Mouse (Mus musculus) embryonic facial prominence, embryonic 15.5 days (tissue): ENCODE measurements around the gene Map3k20. TPM values are rescaled to one million over a fixed set of nuclear protein-coding genes. Genes with fewer than 3 reads are reported as not detected.

Source experiments
- ATAC-seq: fragments of 200-750 bp; cut with Nextera tagmentation; 2 replicates; pipeline ENCODE4 v1.8.0; 2017; ENCODE audit warnings: low read depth, moderate TSS enrichment; ENCODE audit not compliant: insufficient number of reproducible peaks, low FRiP score, low TSS enrichment
- H3K27ac ChIP-seq: fragments of 300-500 bp; sonication (generic); replicated peaks from 2 replicates; pipeline ENCODE4 v1.5.1; 2015; ENCODE audit warnings: mild to moderate bottlenecking, inconsistent platforms
- H3K27me3 ChIP-seq: fragments of 300-500 bp; sonication (generic); 2 replicates; pipeline ENCODE4 v1.6.1; 2015; ENCODE audit warnings: inconsistent platforms
- H3K36me3 ChIP-seq: fragments of 300-500 bp; sonication (generic); 2 replicates; pipeline ENCODE4 v1.6.1; 2015; ENCODE audit warnings: mild to moderate bottlenecking, inconsistent platforms
- H3K4me1 ChIP-seq: fragments of 300-500 bp; sonication (generic); 2 replicates; pipeline ENCODE4 v1.6.1; 2015; ENCODE audit warnings: inconsistent platforms
- H3K4me2 ChIP-seq: fragments of 300-500 bp; sonication (generic); replicated peaks from 2 replicates; pipeline ENCODE4 v1.6.1; 2015; ENCODE audit warnings: mild to moderate bottlenecking, inconsistent platforms
- H3K4me3 ChIP-seq: fragments of 300-500 bp; sonication (generic); replicated peaks from 2 replicates; pipeline ENCODE4 v1.5.1; 2015; ENCODE audit warnings: mild to moderate bottlenecking, inconsistent platforms
- H3K9ac ChIP-seq: fragments of 300-500 bp; sonication (generic); 2 replicates; pipeline ENCODE4 v1.6.1; 2015; ENCODE audit warnings: inconsistent platforms
- H3K9me3 ChIP-seq: fragments of 300-500 bp; sonication (generic); replicated peaks from 2 replicates; pipeline ENCODE4 v1.6.1; 2016; ENCODE audit warnings: inconsistent platforms
- WGBS: fragments of 180-500 bp; shearing (Covaris S2); methylation state at CpG from one replicate; pipeline ENCODE4 v1.1.7; 2015; 5-methylcytosine and 5-hydroxymethylcytosine counted together
- polyA plus RNA-seq: library from polyadenylated mRNA; unstranded; fragments of >200 nt; fragmentation: Nextera tagmentation; extraction: Ambion mirVana; gene quantifications from 2 replicates; pipeline ENCODE4 v1.2.1, GENCODE M21; 2015

Map3k20 gene
- polyA plus RNA-seq, 1 experiment from 2014 or later = 21.0 TPM

GRCm38 (mm10) chr2:72252510-72253505, 32.6 kb upstream of the Map3k20 start:
- WGBS = 48% methylated on average over 18 of the region's 18 CpGs
- Histone ChIP-seq H3K27me3 (no peaks in the 10 kb centered on the region), H3K9ac (no peak overlapping the region), H3K4me2 (no peak overlapping the region), H3K27ac (peak overlapping the region; percentile 77), H3K4me1 (peaks cover 32% of the 10 kb centered on the region), H3K4me3 (no peak overlapping the region), H3K9me3 (no peaks in the 10 kb centered on the region), H3K36me3 (no peaks in the 10 kb centered on the region)
- no peak for ATAC-seq

- no peaks in the 10 kb centered on the region for H3K36me3 ChIP-seq
- no peak overlapping the region for H3K4me3 ChIP-seq
- 35% methylated on average over 4 of the region's 4 CpGs for WGBS
- H3K4me1 ChIP-seq = peaks cover 32% of the 10 kb centered on the region
- no peak overlapping the region for H3K9ac ChIP-seq
- no peaks in the 10 kb centered on the region for H3K27me3 ChIP-seq
- H3K4me2 ChIP-seq = peak overlapping the region; percentile 44
- ATAC-seq = no peak
- no peaks in the 10 kb centered on the region for H3K9me3 ChIP-seq
- H3K27ac ChIP-seq = peak overlapping the region; percentile 78
Measured at GRCm38 (mm10) chr2:72253882-72254281, 31.6 kb upstream of the Map3k20 start.

- Histone ChIP-seq H3K9me3 (no peaks in the 10 kb centered on the region), H3K27me3 (no peaks in the 10 kb centered on the region), H3K4me3 (peak overlapping the region; percentile 8; the same call in 1 of the 2 replicates), H3K4me2 (peak overlapping the region; percentile 44), H3K27ac (peak overlapping the region; percentile 78), H3K36me3 (no peaks in the 10 kb centered on the region), H3K9ac (no peak overlapping the region), H3K4me1 (peaks cover 27% of the 10 kb centered on the region)
- 29% methylated on average over 14 of the region's 14 CpGs for WGBS
- peak; percentile 29 for ATAC-seq
Measured at GRCm38 (mm10) chr2:72254813-72255582, 30.4 kb upstream of the Map3k20 start.

GRCm38 (mm10) chr2:72260704-72261103, 24.7 kb upstream of the Map3k20 start:
- Histone ChIP-seq H3K4me2 (no peak overlapping the region), H3K27ac (no peak overlapping the region), H3K4me1 (peaks cover 1% of the 10 kb centered on the region; the same call in 1 of the 2 replicates), H3K27me3 (no peaks in the 10 kb centered on the region), H3K36me3 (no peaks in the 10 kb centered on the region), H3K9ac (no peak overlapping the region), H3K9me3 (no peaks in the 10 kb centered on the region), H3K4me3 (no peak overlapping the region)
- no peak for ATAC-seq
- WGBS = 91% methylated on average over 1 of the region's 1 CpGs

- Histone ChIP-seq H3K36me3 (no peaks in the 10 kb centered on the region), H3K27ac (no peak overlapping the region), H3K9me3 (no peaks in the 10 kb centered on the region; the same call in 1 of the 2 replicates), H3K27me3 (no peaks in the 10 kb centered on the region), H3K4me3 (no peak overlapping the region), H3K4me1 (no peaks in the 10 kb centered on the region), H3K4me2 (no peak overlapping the region), H3K9ac (no peak overlapping the region)
- 83% methylated on average over 6 of the region's 6 CpGs for WGBS
- no peak for ATAC-seq
Measured at GRCm38 (mm10) chr2:72262814-72263480, 22.5 kb upstream of the Map3k20 start.

GRCm38 (mm10) chr2:72267390-72267789, 18.0 kb upstream of the Map3k20 start:
- Histone ChIP-seq H3K4me2 (no peak overlapping the region), H3K4me3 (no peak overlapping the region), H3K27ac (0 out of 2 replicates have a peak overlapping the region, but pooled peaks have one; percentile 11), H3K9me3 (no peaks in the 10 kb centered on the region; the same call in 1 of the 2 replicates), H3K4me1 (peaks cover 3% of the 10 kb centered on the region; the same call in 1 of the 2 replicates), H3K9ac (no peak overlapping the region), H3K36me3 (no peaks in the 10 kb centered on the region), H3K27me3 (no peaks in the 10 kb centered on the region)
- 78% methylated on average over 6 of the region's 6 CpGs for WGBS
- no peak for ATAC-seq

- no peak overlapping the region for H3K4me3 ChIP-seq
- no peaks in the 10 kb centered on the region for H3K27me3 ChIP-seq
- ATAC-seq = no peak
- H3K36me3 ChIP-seq = no peaks in the 10 kb centered on the region
- H3K4me2 ChIP-seq = no peak overlapping the region
- H3K4me1 ChIP-seq = peaks cover 3% of the 10 kb centered on the region; the same call in 1 of the 2 replicates
- 77% methylated on average over 4 of the region's 4 CpGs for WGBS
- no peaks in the 10 kb centered on the region; the same call in 1 of the 2 replicates for H3K9me3 ChIP-seq
- H3K27ac ChIP-seq = no peak overlapping the region
- no peak overlapping the region for H3K9ac ChIP-seq
Measured at GRCm38 (mm10) chr2:72269651-72270341, 15.6 kb upstream of the Map3k20 start.

- WGBS = 67% methylated on average over 4 of the region's 4 CpGs
- no peak overlapping the region for H3K9ac ChIP-seq
Measured at GRCm38 (mm10) chr2:72278247-72278873, 7.1 kb upstream of the Map3k20 start.

GRCm38 (mm10) chr2:72280524-72280923, 4.9 kb upstream of the Map3k20 start:
- Histone ChIP-seq H3K9ac (no peak overlapping the region), H3K27me3 (0 out of 2 replicates have a peak, but pooled peaks cover 2% of the 10 kb centered on the region), H3K36me3 (no peaks in the 10 kb centered on the region), H3K4me1 (no peaks in the 10 kb centered on the region), H3K27ac (no peak overlapping the region), H3K4me2 (no peak overlapping the region), H3K4me3 (no peak overlapping the region), H3K9me3 (no peaks in the 10 kb centered on the region)
- WGBS = 88% methylated on average over 5 of the region's 5 CpGs
- no peak for ATAC-seq

More at GRCm38 (mm10) chr2:72278247-72278873, 7.1 kb upstream of the Map3k20 start:
- Histone ChIP-seq H3K9me3 (no peaks in the 10 kb centered on the region), H3K36me3 (no peaks in the 10 kb centered on the region), H3K4me2 (no peak overlapping the region), H3K4me1 (no peaks in the 10 kb centered on the region), H3K27me3 (no peaks in the 10 kb centered on the region), H3K4me3 (no peak overlapping the region), H3K27ac (no peak overlapping the region)
- ATAC-seq = no peak

- ATAC-seq = no peak
- H3K9ac ChIP-seq = no peak overlapping the region
- 0 out of 2 replicates have a peak, but pooled peaks cover 2% of the 10 kb centered on the region for H3K27me3 ChIP-seq
- H3K9me3 ChIP-seq = no peaks in the 10 kb centered on the region
- no peak overlapping the region for H3K4me3 ChIP-seq
- no peak overlapping the region for H3K27ac ChIP-seq
- 86% methylated on average over 14 of the region's 14 CpGs for WGBS
- H3K36me3 ChIP-seq = no peaks in the 10 kb centered on the region
- no peaks in the 10 kb centered on the region for H3K4me1 ChIP-seq
- H3K4me2 ChIP-seq = no peak overlapping the region
Measured at GRCm38 (mm10) chr2:72281971-72282370, 3.5 kb upstream of the Map3k20 start.
